Mouse (Mus musculus): ENCODE data around the gene Btnl4.
"Not testable (repeated sequence)": the region's sequence is repeated elsewhere in the genome, so short reads cannot be mapped to it uniquely, and the experiment has no call there.

The Btnl4 gene

GRCm38 (mm10) chr17:34477238-34478013 lies at the start of gene Btnl4:
Gene Btnl4 (minus strand): TSS chr17:34477318.
- DNase-seq (ENCODE audit: low spot score) = not testable (repeated sequence)

- DNase-seq (ENCODE audit: low spot score) = no peak
These were observed 41.9 kb upstream of the Btnl4 start for GRCm38 (mm10) chr17:34519001-34519400.

- not testable (repeated sequence) for DNase-seq (ENCODE audit: low spot score)
These were observed 41.5 kb upstream of the Btnl4 start for GRCm38 (mm10) chr17:34518571-34518970.

- DNase-seq (ENCODE audit: low spot score) = no peak
These were observed 40.7 kb upstream of the Btnl4 start for GRCm38 (mm10) chr17:34517795-34518194.

GRCm38 (mm10) chr17:34517252-34517651 lies 40.1 kb upstream of the Btnl4 start, which contains the start of gene Btnl6:
Gene Btnl6 (minus strand): TSS chr17:34517352.
- no peak for DNase-seq (ENCODE audit: low spot score)

GRCm38 (mm10) chr17:34516514-34516913 lies 39.4 kb upstream of the Btnl4 start:
- DNase-seq (ENCODE audit: low spot score) = no peak

- DNase-seq (ENCODE audit: low spot score) = not testable (repeated sequence)
These were observed 34.6 kb upstream of the Btnl4 start for GRCm38 (mm10) chr17:34511723-34512122.

GRCm38 (mm10) chr17:34507591-34507990 lies 30.5 kb upstream of the Btnl4 start:
- DNase-seq (ENCODE audit: low spot score) = no peak

GRCm38 (mm10) chr17:34497726-34498125 lies 20.6 kb upstream of the Btnl4 start:
- DNase-seq (ENCODE audit: low spot score) = not testable (repeated sequence)

GRCm38 (mm10) chr17:34497319-34497718 lies 20.2 kb upstream of the Btnl4 start:
- not testable (repeated sequence) for DNase-seq (ENCODE audit: low spot score)

GRCm38 (mm10) chr17:34496539-34496938 lies 19.4 kb upstream of the Btnl4 start:
- no peak for DNase-seq (ENCODE audit: low spot score)

- DNase-seq (ENCODE audit: low spot score) = not testable (repeated sequence)
These were observed 18.0 kb upstream of the Btnl4 start for GRCm38 (mm10) chr17:34495156-34495555.

GRCm38 (mm10) chr17:34492796-34493195 lies 15.7 kb upstream of the Btnl4 start:
- DNase-seq (ENCODE audit: low spot score) = no peak

- no peak for DNase-seq (ENCODE audit: low spot score)
These were observed 691 bp downstream of the Btnl4 start for GRCm38 (mm10) chr17:34476427-34476826.

GRCm38 (mm10) chr17:34475060-34475459 lies 2.1 kb downstream of the Btnl4 start:
- no peak for DNase-seq (ENCODE audit: low spot score)

GRCm38 (mm10) chr17:34470491-34470890 lies 6.6 kb downstream of the Btnl4 start:
- no peak for DNase-seq (ENCODE audit: low spot score)

- not testable (repeated sequence) for DNase-seq (ENCODE audit: low spot score)
These were observed 11.2 kb downstream of the Btnl4 start for GRCm38 (mm10) chr17:34465906-34466305.

GRCm38 (mm10) chr17:34459255-34459654 lies 17.9 kb downstream of the Btnl4 start:
- no peak for DNase-seq (ENCODE audit: low spot score)

- no peak for DNase-seq (ENCODE audit: low spot score)
These were observed 19.4 kb downstream of the Btnl4 start for GRCm38 (mm10) chr17:34457668-34458067.

GRCm38 (mm10) chr17:34448473-34449041 lies 28.6 kb downstream of the Btnl4 start:
- no peak for DNase-seq (ENCODE audit: low spot score)

- no peak for DNase-seq (ENCODE audit: low spot score)
These were observed 35.1 kb downstream of the Btnl4 start for GRCm38 (mm10) chr17:34441990-34442389.

- peak; percentile 20 for DNase-seq (ENCODE audit: low spot score)
These were observed 37.3 kb downstream of the Btnl4 start for GRCm38 (mm10) chr17:34439795-34440194.

GRCm38 (mm10) chr17:34438588-34438987 lies 38.5 kb downstream of the Btnl4 start:
- DNase-seq (ENCODE audit: low spot score) = no peak
